Mouse (Mus musculus): Measurements from ENCODE around the gene Yju2. TPM values are rescaled to one million over a fixed set of nuclear protein-coding genes. Genes with fewer than 3 reads are reported as not detected.

The Yju2 gene
- total RNA-seq, 2 experiments from 2014 or later = 17.4 to 20.5 TPM

GRCm38 (mm10) chr17:55960791-55961190, 1.9 kb downstream of the Yju2 start:
- no peak for DNase-seq

- no peak for DNase-seq
Observed at GRCm38 (mm10) chr17:55961631-55962030, 2.7 kb downstream of the Yju2 start.

DNA sequence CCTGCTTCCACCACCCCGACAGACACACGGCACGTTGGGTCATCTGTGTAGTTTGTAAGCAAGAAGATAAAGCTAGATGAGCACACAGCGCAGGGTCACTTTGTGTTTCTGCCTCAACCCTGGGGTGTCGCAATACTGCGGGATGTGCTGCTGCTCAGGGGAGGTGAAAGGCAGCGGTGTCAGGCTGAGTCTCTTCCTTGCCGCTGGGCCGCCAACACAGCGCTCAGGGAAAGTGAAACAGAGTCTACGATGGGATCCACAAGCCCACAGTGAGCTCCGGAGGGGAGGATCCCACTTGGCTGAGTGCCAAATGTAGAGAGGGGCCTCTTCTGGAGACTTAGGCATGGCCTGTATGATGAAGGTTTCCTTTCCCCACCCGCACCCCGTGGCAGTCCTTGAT, 4.3 kb downstream of the Yju2 start:
- no peak for DNase-seq

DNA sequence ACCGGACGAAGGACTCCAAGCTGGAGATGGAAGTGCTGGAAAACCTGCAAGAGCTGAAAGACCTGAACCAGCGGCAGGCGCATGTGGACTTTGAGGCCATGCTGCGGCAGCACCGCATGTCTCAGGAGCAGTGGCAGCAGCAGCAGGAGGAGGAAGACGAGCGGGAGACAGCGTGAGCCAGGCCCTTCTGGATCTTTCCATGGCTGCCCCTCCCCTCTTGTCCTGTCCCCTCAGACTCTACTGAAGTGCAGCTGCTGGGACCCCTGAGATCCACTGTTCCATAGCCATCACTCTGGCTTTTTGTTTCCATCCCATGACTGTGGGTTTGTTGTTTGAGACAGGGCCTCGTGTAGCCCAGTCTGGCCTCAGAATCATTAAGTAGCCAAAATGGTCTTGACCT, 5.6 kb downstream of the Yju2 start:
- DNase-seq = no peak

DNA sequence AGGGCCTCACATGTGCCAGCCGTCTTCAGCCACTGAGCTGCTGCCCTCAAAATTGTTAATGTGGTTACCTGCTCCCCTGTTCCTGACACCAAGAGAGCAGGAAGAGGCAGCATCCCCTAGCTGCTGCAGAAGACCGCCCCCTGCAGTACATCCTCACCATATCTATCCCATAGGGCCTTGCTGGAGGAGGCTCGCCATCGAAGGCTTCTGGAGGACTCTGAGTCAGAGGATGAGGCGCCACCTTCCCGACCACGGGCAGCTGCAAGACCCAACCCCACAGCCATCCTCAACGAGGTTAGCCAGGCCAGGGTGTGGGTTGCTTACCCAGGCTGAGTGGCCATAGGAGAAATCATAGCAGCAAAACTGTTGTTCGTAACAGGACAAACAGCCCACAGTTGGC, 6.1 kb downstream of the Yju2 start:
- no peak for DNase-seq

DNA sequence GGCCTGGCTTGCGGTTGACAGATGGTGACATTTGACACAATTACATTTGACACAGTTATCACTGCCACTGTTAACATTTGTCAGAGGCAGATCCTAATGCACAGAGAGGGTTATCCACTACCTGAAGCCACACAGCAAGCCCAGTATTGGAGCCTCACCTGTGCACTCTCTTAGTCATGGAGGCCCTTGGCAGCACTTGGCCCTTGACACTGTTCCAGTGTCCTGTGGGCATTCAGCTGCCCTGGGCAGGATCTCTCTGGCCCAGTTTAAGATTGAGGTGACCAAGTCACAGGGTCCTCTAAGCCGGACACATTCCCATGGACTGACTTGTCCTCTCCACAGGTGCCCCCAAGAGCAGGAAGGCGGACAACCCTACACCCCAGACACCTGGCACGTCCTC, 8.3 kb downstream of the Yju2 start:
- DNase-seq = no peak

GRCm38 (mm10) chr17:55968210-55968609, 9.3 kb downstream of the Yju2 start:
- no peak for DNase-seq

- DNase-seq = no peak
Observed at GRCm38 (mm10) chr17:55969560-55969959, 10.7 kb downstream of the Yju2 start.

DNA sequence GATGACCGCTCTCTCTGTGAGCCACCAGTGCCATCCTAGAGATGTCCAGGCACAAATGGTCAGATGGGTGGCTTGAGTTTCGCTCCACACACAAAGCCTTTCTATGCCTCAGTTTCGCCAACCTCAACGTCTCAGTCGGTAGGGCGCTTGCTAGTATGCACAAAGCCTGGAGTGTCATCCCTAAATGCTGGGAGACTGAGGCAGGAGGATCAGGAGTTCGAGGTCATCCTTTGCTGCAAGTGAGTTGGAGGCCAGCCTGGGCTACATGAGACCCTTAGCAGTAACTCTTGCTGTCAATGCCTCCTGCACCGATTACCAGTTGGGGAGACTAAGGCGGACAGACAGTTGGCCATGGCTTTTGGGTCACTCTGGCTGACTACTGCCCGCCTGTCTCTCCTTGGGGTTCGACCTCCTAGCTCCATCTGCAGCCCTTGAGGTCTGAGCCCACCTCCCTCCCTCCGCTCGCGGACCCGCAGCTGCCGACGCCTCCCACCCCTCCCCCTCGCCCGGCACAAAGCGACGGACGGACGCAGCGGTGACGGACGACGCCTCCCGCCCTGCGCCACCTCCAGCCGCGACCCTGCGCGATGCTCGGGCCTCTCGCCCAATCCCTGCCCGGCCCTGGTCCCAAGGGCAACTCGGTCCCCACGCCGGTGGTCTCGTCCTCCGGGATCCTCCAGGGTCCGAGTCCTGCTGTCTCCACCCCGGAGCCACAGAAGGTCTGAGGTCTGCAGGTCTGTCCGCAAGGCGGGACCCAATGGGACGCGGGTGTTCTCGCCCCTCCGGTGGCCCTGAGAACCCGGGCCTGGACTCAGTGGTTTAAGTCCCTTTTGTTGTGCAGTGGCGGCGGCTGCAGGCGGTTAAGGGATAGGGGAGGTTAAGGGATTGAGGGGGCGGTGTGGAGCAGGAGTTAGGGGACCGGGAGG, 11.3 kb downstream of the Yju2 start, which contains the start of gene Shd:
Gene Shd, plus strand, starts transcription at position 502 of the 926 bp plus-strand sequence.
- DNase-seq = peak; percentile 28 to 46

- no peak for DNase-seq
Observed at GRCm38 (mm10) chr17:55971453-55971852, 12.6 kb downstream of the Yju2 start.

- peak; percentile 64 to 70 for DNase-seq
Observed at GRCm38 (mm10) chr17:55976255-55976862, 17.5 kb downstream of the Yju2 start.

GRCm38 (mm10) chr17:55977301-55977700, 18.4 kb downstream of the Yju2 start:
- DNase-seq = no peak

- peak; percentile 81 to 82 for DNase-seq
Observed at GRCm38 (mm10) chr17:55986030-55986961, 27.4 kb downstream of the Yju2 start, which contains the start of gene Fsd1. Gene Fsd1 (plus strand): TSS chr17:55986509.

GRCm38 (mm10) chr17:55990278-55990898, 31.5 kb downstream of the Yju2 start:
- DNase-seq = no peak

GRCm38 (mm10) chr17:55996007-55996406, 37.1 kb downstream of the Yju2 start:
- DNase-seq = no peak

DNA sequence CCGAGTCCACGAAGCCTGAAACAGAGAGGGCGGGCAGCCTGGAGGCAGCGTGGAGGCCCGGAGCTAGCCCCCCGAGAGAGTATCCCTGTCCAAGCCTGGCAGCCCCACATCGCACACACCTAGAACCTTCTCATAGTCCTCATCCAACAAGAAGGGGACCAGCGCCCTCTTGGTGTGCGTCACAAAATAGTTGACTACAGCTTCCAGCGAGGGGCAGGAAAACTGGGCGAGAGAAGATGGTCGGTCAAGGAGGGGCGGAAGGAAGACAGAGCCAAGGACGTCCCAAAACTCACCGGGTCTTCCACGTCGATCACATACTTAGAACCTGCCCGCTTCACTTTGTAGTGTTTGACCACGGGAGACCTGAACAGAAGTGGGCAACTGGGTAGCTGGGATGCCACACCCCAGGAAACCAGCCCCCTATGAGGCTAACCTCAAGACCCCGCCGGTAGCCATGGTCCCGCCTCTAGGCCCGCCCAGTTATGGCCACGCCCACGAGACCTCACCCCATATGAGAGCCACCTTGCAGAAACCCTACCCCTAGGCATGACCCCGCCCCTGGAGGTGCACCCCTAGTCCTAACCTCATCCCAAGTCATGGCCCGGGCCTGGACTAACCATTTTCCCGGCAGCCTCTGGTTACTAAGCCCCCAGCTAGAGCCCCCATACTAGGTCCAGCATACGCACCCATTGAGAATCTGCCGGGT, 41.0 kb downstream of the Yju2 start:
- no peak for DNase-seq

GRCm38 (mm10) chr17:56003000-56003399, 44.1 kb downstream of the Yju2 start:
- no peak for DNase-seq

- DNase-seq = no peak
Observed at GRCm38 (mm10) chr17:56005415-56006061, 46.6 kb downstream of the Yju2 start, which contains the start of the genes Stap2 and Mpnd. Gene Stap2 (minus strand): TSS chr17:56005584. Gene Mpnd (plus strand): TSS chr17:56005711.

DNA sequence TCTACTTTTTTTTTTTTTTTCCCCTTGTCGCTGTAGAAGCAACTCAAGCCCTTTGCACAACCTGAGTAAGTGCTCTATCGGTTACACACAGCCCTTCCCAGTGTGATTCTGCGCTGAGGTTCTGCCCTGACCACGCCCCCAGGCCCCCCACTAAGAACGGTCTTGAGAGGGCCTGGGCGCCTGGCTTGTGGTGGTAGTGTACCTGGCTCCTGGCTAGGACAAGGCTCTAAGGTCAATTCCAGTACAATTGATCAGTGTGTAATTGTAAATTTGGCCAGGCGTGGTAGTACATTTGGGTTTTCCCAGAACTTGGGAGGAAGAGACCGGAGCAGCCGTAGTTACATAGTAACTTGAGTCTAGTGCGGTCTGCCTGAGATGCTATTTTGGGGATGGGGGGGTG, 48.1 kb downstream of the Yju2 start:
- no peak for DNase-seq

DNA sequence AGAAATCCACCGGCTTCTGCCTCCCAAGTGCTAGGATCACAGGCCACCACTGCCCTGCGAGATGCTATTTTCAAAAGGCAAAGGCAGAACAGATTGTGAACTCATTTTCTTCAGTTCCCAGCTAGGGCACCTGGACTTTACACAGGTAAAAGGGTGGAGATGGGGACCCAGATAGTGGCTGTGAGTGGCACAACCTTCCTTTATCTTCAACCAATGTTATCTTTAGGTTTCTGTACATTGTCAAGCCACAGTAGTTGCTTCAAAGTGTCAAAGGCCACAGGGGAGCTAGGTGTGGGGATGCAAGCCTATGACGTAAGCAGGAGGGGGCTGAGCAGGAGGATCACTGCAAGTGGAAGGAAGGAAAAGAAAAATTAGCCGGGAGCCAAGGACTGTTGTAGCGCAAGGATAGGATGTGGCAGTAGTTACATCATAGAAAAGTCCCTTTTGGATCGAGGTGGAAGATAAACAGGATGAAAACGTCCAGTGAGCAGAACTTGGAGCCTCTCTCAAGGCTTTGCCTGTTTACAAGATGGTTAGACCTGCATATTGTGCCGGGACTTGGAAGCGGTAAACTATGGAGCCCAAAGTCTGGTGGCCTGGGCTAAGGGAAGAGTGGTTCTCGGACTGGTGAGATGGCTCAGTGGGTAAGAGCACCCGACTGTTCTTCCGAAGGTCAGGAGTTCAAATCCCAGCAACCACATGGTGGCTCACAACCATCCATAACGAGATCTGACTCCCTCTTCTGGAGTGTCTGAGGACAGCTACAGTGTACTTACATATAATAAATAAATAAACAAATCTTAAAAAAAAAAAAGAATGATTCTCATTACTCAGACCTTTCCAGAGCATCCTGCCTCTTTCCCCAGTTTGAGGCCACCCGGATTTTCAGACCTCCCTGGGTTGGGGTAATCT, 48.8 kb downstream of the Yju2 start:
- DNase-seq = no peak
